ENCODE assay signal across 12 mouse cellular contexts in the genomic region with DNA sequence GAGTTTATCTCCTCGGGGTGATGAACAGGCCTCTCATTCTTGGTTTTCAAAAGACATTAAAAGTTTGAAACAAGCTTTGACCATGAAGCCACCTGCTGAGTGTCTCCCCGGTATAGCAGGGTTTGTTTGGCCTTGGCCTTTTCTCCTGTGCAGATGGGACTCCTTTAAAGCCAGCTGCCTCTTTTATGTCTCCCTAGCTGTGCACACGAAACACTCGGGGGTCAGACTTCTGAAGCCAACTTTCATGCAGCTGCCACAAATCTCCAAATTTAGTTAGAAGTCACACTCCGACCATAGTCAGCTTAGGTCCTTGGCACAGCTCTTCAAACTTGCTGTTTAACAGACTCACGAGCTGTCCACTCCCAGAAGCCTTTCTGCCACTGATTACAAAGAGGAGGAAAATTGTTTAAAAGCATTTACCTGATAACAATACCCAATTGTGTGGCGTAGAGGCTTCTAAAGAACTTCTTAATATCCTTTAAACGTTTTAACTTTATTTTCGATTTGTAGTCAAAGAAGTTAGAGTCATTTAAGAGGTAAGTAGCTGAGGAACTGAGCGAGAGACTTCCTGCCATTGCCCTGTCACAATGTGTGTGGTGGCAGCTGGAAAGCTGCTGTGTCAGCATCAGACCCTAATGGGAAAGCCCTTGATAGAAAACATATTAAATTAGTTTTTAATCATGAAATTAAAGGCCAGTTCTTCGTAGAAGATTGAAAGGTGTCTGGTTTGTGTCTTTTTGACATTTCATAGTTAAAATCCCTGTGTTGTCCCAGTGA. TPM values are rescaled to one million over a fixed set of nuclear protein-coding genes. Genes with fewer than 3 reads are reported as not detected.
DNase-seq lines count a peak whose midpoint lies in the region; ATAC-seq and TF ChIP-seq lines count a peak whose summit lies in the region.
"Had no signal": no experiment of that assay in that cellular context is flagged by ENCODE, and none has a peak within 500 bp of the region (broad histone marks: within the 10 kb centered on the region; RNA-seq: fewer than 3 reads in every experiment).

No protein-coding gene starts in this region.

- H3K4me1 ChIP-seq in embryonic facial prominence, embryonic 13.5 days, result peaks cover 49% of the 10 kb centered on the region
- H3K4me1 ChIP-seq in embryonic facial prominence, embryonic 10.5 days, result peaks cover 6% of the 10 kb centered on the region
- H3K4me1 ChIP-seq in midbrain, embryonic 10.5 days, result peaks cover 20% of the 10 kb centered on the region
- H3K4me1 ChIP-seq in midbrain, embryonic 13.5 days (replicated peaks), result peaks cover 10% of the 10 kb centered on the region
- H3K4me1 ChIP-seq in limb, embryonic 14.5 days (ENCODE audit: control insufficient read depth, insufficient read depth, low read length), result peaks cover 35% of the 10 kb centered on the region

- H3K4me2 ChIP-seq in embryonic facial prominence, embryonic 13.5 days, result no peak overlapping the region
- no peak overlapping the region for H3K4me2 ChIP-seq in midbrain, embryonic 13.5 days (replicated peaks)
- no peak overlapping the region for H3K4me2 ChIP-seq in limb, embryonic 14.5 days (replicated peaks; ENCODE audit: low read depth, low read length, severe bottlenecking)
- H3K4me2 ChIP-seq: embryonic facial prominence, embryonic 15.5 days had no signal

- DNase-seq in embryonic facial prominence, embryonic 10.5 days (ENCODE audit: low spot score), result no peak
- DNase-seq in midbrain, embryonic 10.5 days (ENCODE audit: low spot score), result peak; percentile 34
- DNase-seq in ZHBTc4 (ENCODE audit: low read depth, low spot score), result peak; percentile 11
- DNase-seq in limb, embryonic 14.5 days (ENCODE audit: low spot score), result no peak
- DNase-seq: heart, postnatal 4 days; kidney, adult 9 months; liver had no signal

- TF ChIP-seq POLR2A in limb, embryonic 14.5 days (IDR thresholded peaks at IDR 0.05; ENCODE audit: borderline replicate concordance, extremely low read depth, insufficient read depth, insufficient read length), result no peak

- H3K27ac ChIP-seq in embryonic facial prominence, embryonic 13.5 days, result peak overlapping the region; percentile 48
- no peak overlapping the region for H3K27ac ChIP-seq in embryonic facial prominence, embryonic 10.5 days (replicated peaks)
- H3K27ac ChIP-seq in midbrain, embryonic 10.5 days (replicated peaks), result peak overlapping the region; percentile 64
- no peak overlapping the region for H3K27ac ChIP-seq in midbrain, embryonic 13.5 days
- peak overlapping the region; percentile 65; the same call in 1 of the 2 replicates for H3K27ac ChIP-seq in limb, embryonic 14.5 days (replicated peaks; ENCODE audit: low read depth, low read length)
- H3K27ac ChIP-seq: embryonic facial prominence, embryonic 15.5 days had no signal

- 53% methylated on average over 11 of the region's 11 CpGs for WGBS in embryonic facial prominence, embryonic 13.5 days
- 67% methylated on average over 11 of the region's 11 CpGs for WGBS in embryonic facial prominence, embryonic 10.5 days
- 50% methylated on average over 11 of the region's 11 CpGs for WGBS in midbrain, embryonic 10.5 days
- WGBS in midbrain, embryonic 13.5 days, result 20% methylated on average over 11 of the region's 11 CpGs
- WGBS in limb, embryonic 14.5 days, result 35% methylated on average over 11 of the region's 11 CpGs

- H3K36me3 ChIP-seq in embryonic facial prominence, embryonic 13.5 days, result 0 out of 2 replicates have a peak, but pooled peaks cover 3% of the 10 kb centered on the region
- peaks cover 7% of the 10 kb centered on the region; the same call in 1 of the 2 replicates for H3K36me3 ChIP-seq in embryonic facial prominence, embryonic 10.5 days (replicated peaks)
- H3K36me3 ChIP-seq in midbrain, embryonic 10.5 days, result no peaks in the 10 kb centered on the region
- no peaks in the 10 kb centered on the region for H3K36me3 ChIP-seq in midbrain, embryonic 13.5 days
- no peaks in the 10 kb centered on the region for H3K36me3 ChIP-seq in limb, embryonic 14.5 days (ENCODE audit: control insufficient read depth, insufficient read depth, low read length)
- H3K36me3 ChIP-seq: embryonic facial prominence, embryonic 15.5 days had no signal

- no peaks in the 10 kb centered on the region for H3K27me3 ChIP-seq in embryonic facial prominence, embryonic 13.5 days
- H3K27me3 ChIP-seq in embryonic facial prominence, embryonic 10.5 days (replicated peaks; ENCODE audit: low read depth, poor library complexity, severe bottlenecking), result no peaks in the 10 kb centered on the region
- no peaks in the 10 kb centered on the region for H3K27me3 ChIP-seq in midbrain, embryonic 10.5 days (ENCODE audit: low read depth, poor library complexity, severe bottlenecking)
- H3K27me3 ChIP-seq in midbrain, embryonic 13.5 days, result no peaks in the 10 kb centered on the region
- H3K27me3 ChIP-seq in limb, embryonic 14.5 days (ENCODE audit: control insufficient read depth, insufficient read depth, low read length), result no peaks in the 10 kb centered on the region
- H3K27me3 ChIP-seq: embryonic facial prominence, embryonic 15.5 days had no signal

- H3K9ac ChIP-seq in embryonic facial prominence, embryonic 13.5 days, result 0 out of 2 replicates have a peak overlapping the region, but pooled peaks have one; percentile 6
- H3K9ac ChIP-seq in midbrain, embryonic 13.5 days (replicated peaks), result no peak overlapping the region
- H3K9ac ChIP-seq in limb, embryonic 14.5 days (ENCODE audit: low read depth, low read length, severe bottlenecking), result no peak overlapping the region
- H3K9ac ChIP-seq: embryonic facial prominence, embryonic 15.5 days had no signal

- H3K4me3 ChIP-seq in embryonic facial prominence, embryonic 13.5 days, result no peak overlapping the region
- H3K4me3 ChIP-seq in embryonic facial prominence, embryonic 10.5 days, result no peak overlapping the region
- no peak overlapping the region for H3K4me3 ChIP-seq in midbrain, embryonic 10.5 days
- H3K4me3 ChIP-seq in midbrain, embryonic 13.5 days (replicated peaks), result no peak overlapping the region
- no peak overlapping the region for H3K4me3 ChIP-seq in limb, embryonic 14.5 days (replicated peaks; ENCODE audit: low read length)
- H3K4me3 ChIP-seq: embryonic facial prominence, embryonic 15.5 days had no signal

- H3K9me3 ChIP-seq in embryonic facial prominence, embryonic 13.5 days, result no peaks in the 10 kb centered on the region
- H3K9me3 ChIP-seq in embryonic facial prominence, embryonic 10.5 days, result no peaks in the 10 kb centered on the region
- no peaks in the 10 kb centered on the region for H3K9me3 ChIP-seq in midbrain, embryonic 10.5 days (replicated peaks)
- no peaks in the 10 kb centered on the region for H3K9me3 ChIP-seq in midbrain, embryonic 13.5 days
- H3K9me3 ChIP-seq in limb, embryonic 14.5 days (ENCODE audit: control insufficient read depth, low read length), result no peaks in the 10 kb centered on the region
- H3K9me3 ChIP-seq: embryonic facial prominence, embryonic 15.5 days had no signal

- ATAC-seq in embryonic facial prominence, embryonic 13.5 days (ENCODE audit: insufficient number of reproducible peaks, insufficient read depth, low FRiP score, low TSS enrichment, low read depth), result no peak
- no peak for ATAC-seq in midbrain, embryonic 13.5 days
- 0 out of 2 replicates have a peak, but pooled peaks have one; percentile 5 for ATAC-seq in limb, embryonic 14.5 days (ENCODE audit: low FRiP score, low read depth)
- no peak for ATAC-seq in megakaryocyte-erythroid progenitor cell, adult 5-6 weeks (replicated peaks; ENCODE audit: low FRiP score, low TSS enrichment, poor library complexity, severe bottlenecking)
- no peak for ATAC-seq in monocyte, adult 5-6 weeks (replicated peaks; ENCODE audit: insufficient number of reproducible peaks, low FRiP score, low TSS enrichment, poor library complexity, severe bottlenecking)

RNA-seq across cellular contexts. Expression of gene Fam185a, which starts 57.9 kb away (rescaled TPM):
- polyA plus RNA-seq in embryonic facial prominence, embryonic 13.5 days (2015; fragmentation: Nextera tagmentation; extraction: Ambion mirVana), result 5.1 and 5.3 TPM in 2 replicates
- 6.0 and 7.2 TPM in 2 replicates for polyA plus RNA-seq in embryonic facial prominence, embryonic 10.5 days (2016; fragmentation: Nextera tagmentation; extraction: Ambion mirVana)
- polyA plus RNA-seq in midbrain, embryonic 10.5 days (2016; fragmentation: Nextera tagmentation; extraction: Ambion mirVana), result 4.9 and 5.8 TPM in 2 replicates
- 4.7 and 5.0 TPM in 2 replicates for polyA plus RNA-seq in midbrain, embryonic 13.5 days (2015; fragmentation: Nextera tagmentation; extraction: Ambion mirVana)
- polyA plus RNA-seq in limb, embryonic 14.5 days (2012; rRNA removed), result 4.4 TPM in 2 replicates
- polyA plus RNA-seq in limb, embryonic 14.5 days (2014; fragmentation: Nextera tagmentation; extraction: Ambion mirVana), result 4.9 and 5.3 TPM in 2 replicates
- total RNA-seq in megakaryocyte-erythroid progenitor cell, adult 5-6 weeks (2014; fragmentation: Nextera tagmentation), result 12.4 and 15.2 TPM in 2 replicates
- 10.8 and 25.8 TPM in 2 replicates for total RNA-seq in megakaryocyte-erythroid progenitor cell, adult 5-6 weeks (2017)
- 3.5 to 6.2 TPM (median 4.4 TPM) in 3 replicates for total RNA-seq in monocyte, adult 5-6 weeks (2017)

RNA-seq across cellular contexts. Expression of gene Ccdc146, which starts 58.2 kb away (rescaled TPM):
- polyA plus RNA-seq in embryonic facial prominence, embryonic 13.5 days (2015; fragmentation: Nextera tagmentation; extraction: Ambion mirVana), result not detected in 2 replicates
- polyA plus RNA-seq in embryonic facial prominence, embryonic 10.5 days (2016; fragmentation: Nextera tagmentation; extraction: Ambion mirVana), result 0.16 TPM in 1 of 2 replicates, not detected in the other
- polyA plus RNA-seq in midbrain, embryonic 10.5 days (2016; fragmentation: Nextera tagmentation; extraction: Ambion mirVana), result 0.12 TPM in 1 of 2 replicates, not detected in the other
- 0.22 and 0.62 TPM in 2 replicates for polyA plus RNA-seq in midbrain, embryonic 13.5 days (2015; fragmentation: Nextera tagmentation; extraction: Ambion mirVana)
- polyA plus RNA-seq in limb, embryonic 14.5 days (2012; rRNA removed), result 0.09 TPM in 2 replicates
- polyA plus RNA-seq in limb, embryonic 14.5 days (2014; fragmentation: Nextera tagmentation; extraction: Ambion mirVana), result 0.11 and 0.18 TPM in 2 replicates
- total RNA-seq in megakaryocyte-erythroid progenitor cell, adult 5-6 weeks (2014; fragmentation: Nextera tagmentation), result not detected in 2 replicates
- not detected in 2 replicates for total RNA-seq in megakaryocyte-erythroid progenitor cell, adult 5-6 weeks (2017)
- total RNA-seq in monocyte, adult 5-6 weeks (2017), result 0.10 to 0.32 TPM in 2 of 3 replicates, not detected in the other

Comparison
In these comparisons a context has a peak if more than half of its experiments do, and no peak if none do; other contexts are left out.
1. H3K27ac ChIP-seq: peak in embryonic facial prominence, embryonic 13.5 days (single experiment), midbrain, embryonic 10.5 days (single experiment) and limb, embryonic 14.5 days (single experiment); none in embryonic facial prominence, embryonic 10.5 days (single experiment) and midbrain, embryonic 13.5 days (single experiment).
2. DNase-seq: peak in midbrain, embryonic 10.5 days (single experiment) and ZHBTc4 (single experiment); none in embryonic facial prominence, embryonic 10.5 days (single experiment) and limb, embryonic 14.5 days (single experiment).